Mouse (Mus musculus) liver, embryonic 15.5 days (tissue): ENCODE results near the gene Gm20388. TPM values are rescaled to one million over a fixed set of nuclear protein-coding genes. Genes with fewer than 3 reads are reported as not detected.
A peak's percentile ranks its signal among the peaks of the same experiment; 100 is the strongest.

ENCODE experiments used
- ATAC-seq: fragments of 200-750 bp; cut with Nextera tagmentation; 2 replicates; pipeline ENCODE4 v1.8.0; 2017; ENCODE audit warnings: moderate number of reproducible peaks, mild to moderate bottlenecking, moderate library complexity; ENCODE audit not compliant: insufficient read depth
- H3K27ac ChIP-seq: fragments of 300-500 bp; sonication (generic); replicated peaks from 2 replicates; pipeline ENCODE4 v1.5.1; 2015; ENCODE audit warnings: mild to moderate bottlenecking, inconsistent platforms
- H3K27me3 ChIP-seq: fragments of 300-500 bp; sonication (generic); 2 replicates; pipeline ENCODE4 v1.6.1; 2015; ENCODE audit warnings: mild to moderate bottlenecking, inconsistent platforms
- H3K36me3 ChIP-seq: fragments of 300-500 bp; sonication (generic); replicated peaks from 2 replicates; pipeline ENCODE4 v1.6.1; 2015; ENCODE audit warnings: moderate library complexity, mild to moderate bottlenecking, inconsistent platforms
- H3K4me1 ChIP-seq: fragments of 300-500 bp; sonication (generic); replicated peaks from 2 replicates; pipeline ENCODE4 v1.6.1; 2015; ENCODE audit warnings: inconsistent platforms
- H3K4me2 ChIP-seq: fragments of 300-500 bp; sonication (generic); 2 replicates; pipeline ENCODE4 v1.6.1; 2015; ENCODE audit warnings: moderate library complexity, mild to moderate bottlenecking, inconsistent platforms
- H3K4me3 ChIP-seq: fragments of 300-500 bp; sonication (generic); replicated peaks from 2 replicates; pipeline ENCODE4 v1.5.1; 2015; ENCODE audit warnings: mild to moderate bottlenecking, inconsistent platforms
- H3K9ac ChIP-seq: fragments of 300-500 bp; sonication (generic); 2 replicates; pipeline ENCODE4 v1.6.1; 2015; ENCODE audit warnings: moderate library complexity, mild to moderate bottlenecking, inconsistent platforms
- H3K9me3 ChIP-seq: fragments of 300-500 bp; sonication (generic); replicated peaks from 2 replicates; pipeline ENCODE4 v1.6.1; 2016; ENCODE audit warnings: inconsistent platforms
- WGBS: fragments of 180-500 bp; shearing (Covaris S2); methylation state at CpG from one replicate; pipeline ENCODE4 v1.1.7; 2015; ENCODE audit warnings: mixed read lengths; ENCODE audit not compliant: insufficient replicate concordance; 5-methylcytosine and 5-hydroxymethylcytosine counted together
- polyA plus RNA-seq: library from polyadenylated mRNA; unstranded; fragments of >200 nt; fragmentation: Nextera tagmentation; extraction: Ambion mirVana; gene quantifications from 2 replicates; pipeline ENCODE4 v1.2.1, GENCODE M21; 2015

Gene Gm20388
- polyA plus RNA-seq, 1 experiment from 2014 or later = not detected

DNA sequence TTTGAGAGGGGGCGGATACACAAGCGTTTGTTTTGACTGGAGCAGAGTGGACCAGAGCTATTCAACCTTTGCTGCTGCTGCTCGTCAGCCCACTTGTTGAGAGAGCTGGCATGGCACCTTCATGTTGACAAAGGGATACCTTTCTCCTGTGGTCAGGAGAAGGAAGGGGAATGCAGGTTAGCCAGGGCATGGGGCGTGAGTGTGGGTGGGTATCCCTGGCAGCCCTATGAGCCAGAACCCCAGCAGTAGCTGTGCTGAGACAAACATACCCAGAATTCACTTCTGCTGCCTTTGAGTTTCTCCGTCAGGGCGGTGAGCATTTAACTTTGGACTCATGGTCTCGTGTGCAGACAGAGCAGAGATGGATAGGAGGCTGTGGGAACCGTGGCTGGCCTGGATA, 3747.2 kb downstream of the Gm20388 start:
- H3K36me3 ChIP-seq = no peaks in the 10 kb centered on the region

DNA sequence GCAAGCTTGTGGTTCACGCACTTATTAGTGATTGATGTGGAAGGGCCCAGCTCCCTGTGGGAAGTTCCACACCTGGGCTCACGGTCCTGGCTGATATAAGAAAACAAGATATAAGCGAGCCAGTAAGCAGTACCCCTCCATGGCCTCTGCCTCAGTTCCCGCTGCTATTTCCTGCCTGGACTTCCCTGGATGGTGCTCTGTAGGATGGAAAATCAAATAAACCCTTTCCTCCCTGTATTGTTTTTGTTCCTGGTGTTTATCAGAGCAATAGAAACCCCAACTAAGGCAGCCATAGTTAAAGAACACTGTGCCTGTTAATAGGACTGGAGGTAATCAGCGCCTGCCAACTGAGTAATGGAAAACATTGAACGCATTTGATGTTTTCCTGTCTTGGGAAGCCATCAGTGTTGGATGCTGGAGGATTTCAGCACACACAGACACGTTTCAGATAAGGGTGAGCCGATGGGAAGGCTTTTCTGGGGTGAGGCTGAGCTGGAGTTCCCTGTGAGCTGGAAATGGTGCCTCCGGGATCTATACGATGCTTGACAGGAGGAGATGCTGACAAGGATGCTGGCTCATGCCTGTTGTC, 3748.9 kb downstream of the Gm20388 start:
- no peak for ATAC-seq
- Histone ChIP-seq H3K36me3 (no peaks in the 10 kb centered on the region), H3K4me1 (peaks cover 17% of the 10 kb centered on the region), H3K4me3 (no peak overlapping the region), H3K4me2 (no peak overlapping the region), H3K27ac (no peak overlapping the region), H3K9me3 (no peaks in the 10 kb centered on the region), H3K27me3 (peaks cover 25% of the 10 kb centered on the region), H3K9ac (no peak overlapping the region)
- 58% methylated on average over 10 of the region's 10 CpGs for WGBS

More for the DNA sequence above, 3747.2 kb downstream of the Gm20388 start:
- Histone ChIP-seq H3K4me1 (peaks cover 21% of the 10 kb centered on the region), H3K9ac (no peak overlapping the region), H3K4me3 (no peak overlapping the region), H3K9me3 (no peaks in the 10 kb centered on the region), H3K4me2 (no peak overlapping the region), H3K27ac (no peak overlapping the region), H3K27me3 (peaks cover 42% of the 10 kb centered on the region)
- 61% methylated on average over 8 of the region's 8 CpGs for whole genome bisulfite sequencing
- ATAC-seq = no peak

DNA sequence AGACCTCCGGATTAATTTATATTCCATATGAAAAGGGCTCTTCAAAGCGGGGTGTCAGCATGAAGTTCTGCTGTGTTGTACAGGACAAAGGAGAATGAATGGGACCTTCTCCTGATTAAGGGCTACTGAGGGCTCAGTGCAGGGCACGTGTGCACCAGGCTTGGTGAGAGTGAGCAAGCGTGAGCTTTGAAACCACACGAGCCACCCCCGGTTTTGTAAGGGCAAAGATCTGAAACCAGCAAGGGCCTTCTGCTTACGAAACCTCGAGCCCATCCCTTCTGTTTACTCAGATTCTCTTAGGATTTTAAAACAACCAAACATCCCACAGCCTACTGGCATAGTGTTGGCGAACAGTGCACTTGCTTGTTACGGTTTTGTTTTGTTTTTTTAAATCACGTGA, 3750.9 kb downstream of the Gm20388 start:
- H3K27ac ChIP-seq = no peak overlapping the region
- H3K27me3 ChIP-seq = 0 out of 2 replicates have a peak, but pooled peaks cover 6% of the 10 kb centered on the region
- no peak overlapping the region for H3K4me3 ChIP-seq
- no peaks in the 10 kb centered on the region for H3K9me3 ChIP-seq
- ATAC-seq = peak; percentile 60
- H3K9ac ChIP-seq = no peak overlapping the region
- 57% methylated on average over 11 of the region's 11 CpGs for WGBS
- H3K4me2 ChIP-seq = no peak overlapping the region
- peaks cover 9% of the 10 kb centered on the region for H3K4me1 ChIP-seq
- H3K36me3 ChIP-seq = no peaks in the 10 kb centered on the region

DNA sequence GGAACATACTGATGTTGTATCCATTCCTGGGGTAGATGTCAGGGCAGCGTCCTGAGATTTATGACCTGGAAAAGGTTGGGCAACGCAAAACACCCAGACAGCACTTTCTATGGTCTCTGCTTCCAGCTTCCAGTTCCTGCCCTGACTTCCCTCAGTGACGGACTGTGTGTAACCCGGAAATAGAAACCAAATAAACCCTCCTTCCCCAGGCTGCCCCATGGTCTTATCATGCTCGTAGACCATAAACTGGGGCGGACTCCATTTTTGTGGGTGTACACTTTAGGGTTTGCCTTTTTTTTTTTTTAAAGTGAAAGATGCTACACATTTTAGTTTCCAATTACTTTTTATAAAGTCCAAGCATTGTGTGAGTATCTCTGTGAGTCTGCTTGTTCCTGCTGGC, 3754.9 kb downstream of the Gm20388 start:
- H3K27ac ChIP-seq = no peak overlapping the region

DNA sequence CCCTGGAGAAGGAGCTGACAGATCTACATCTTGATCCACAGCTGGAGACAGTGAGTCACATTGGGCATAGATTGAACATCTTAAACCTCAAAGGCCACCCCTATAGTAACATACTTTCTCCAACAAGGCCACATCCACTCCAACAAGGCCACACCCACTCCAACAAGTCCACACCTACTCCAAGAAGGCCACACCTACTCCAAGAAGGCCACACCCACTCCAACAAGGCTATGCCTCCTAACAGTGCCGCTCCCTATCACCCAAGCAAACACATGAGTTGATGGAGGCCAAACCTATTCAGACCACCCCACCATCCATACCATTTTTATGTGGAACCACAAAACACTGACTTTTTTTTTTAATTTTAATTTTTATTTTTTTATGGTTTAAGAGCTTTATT, 3756.2 kb downstream of the Gm20388 start:
- Histone ChIP-seq H3K36me3 (no peaks in the 10 kb centered on the region), H3K9me3 (no peaks in the 10 kb centered on the region), H3K4me3 (no peak overlapping the region), H3K9ac (no peak overlapping the region), H3K4me2 (no peak overlapping the region), H3K27ac (no peak overlapping the region), H3K27me3 (no peaks in the 10 kb centered on the region), H3K4me1 (peaks cover 18% of the 10 kb centered on the region)
- 51% methylated on average over 1 of the region's 1 CpGs for WGBS
- ATAC-seq = no peak

More for the DNA sequence above, 3754.9 kb downstream of the Gm20388 start:
- H3K36me3 ChIP-seq = no peaks in the 10 kb centered on the region
- H3K4me3 ChIP-seq = no peak overlapping the region
- no peaks in the 10 kb centered on the region for H3K27me3 ChIP-seq
- ATAC-seq = no peak
- peaks cover 20% of the 10 kb centered on the region for H3K4me1 ChIP-seq
- WGBS = 41% methylated on average over 6 of the region's 6 CpGs
- no peak overlapping the region for H3K9ac ChIP-seq
- no peak overlapping the region for H3K4me2 ChIP-seq
- no peaks in the 10 kb centered on the region for H3K9me3 ChIP-seq

DNA sequence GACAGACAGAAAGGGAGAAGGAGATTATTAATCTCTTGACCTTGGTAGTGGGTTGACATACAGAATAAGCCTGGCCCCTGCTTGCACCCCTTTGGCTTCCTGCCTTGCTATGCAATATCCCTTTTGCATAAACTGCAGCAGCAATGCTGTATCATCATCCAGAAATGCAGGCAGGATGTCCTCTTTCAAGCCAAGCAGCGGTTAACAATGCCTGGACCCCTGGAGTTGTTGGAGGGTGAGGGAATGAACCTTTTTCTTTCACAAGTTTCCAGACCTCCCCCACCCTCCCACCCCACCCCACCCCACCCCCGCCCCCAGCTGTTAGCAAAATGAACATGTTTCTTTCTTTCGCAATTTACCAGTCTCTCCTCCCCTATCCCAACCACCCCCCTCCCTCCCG, 3758.0 kb downstream of the Gm20388 start:
- Histone ChIP-seq H3K4me2 (0 out of 2 replicates have a peak overlapping the region, but pooled peaks have one; percentile 5), H3K4me3 (no peak overlapping the region), H3K9me3 (no peaks in the 10 kb centered on the region), H3K27ac (peak overlapping the region; percentile 66), H3K27me3 (no peaks in the 10 kb centered on the region), H3K9ac (no peak overlapping the region), H3K4me1 (peaks cover 17% of the 10 kb centered on the region), H3K36me3 (no peaks in the 10 kb centered on the region)
- ATAC-seq = no peak
- WGBS = 17% methylated on average over 4 of the region's 4 CpGs

DNA sequence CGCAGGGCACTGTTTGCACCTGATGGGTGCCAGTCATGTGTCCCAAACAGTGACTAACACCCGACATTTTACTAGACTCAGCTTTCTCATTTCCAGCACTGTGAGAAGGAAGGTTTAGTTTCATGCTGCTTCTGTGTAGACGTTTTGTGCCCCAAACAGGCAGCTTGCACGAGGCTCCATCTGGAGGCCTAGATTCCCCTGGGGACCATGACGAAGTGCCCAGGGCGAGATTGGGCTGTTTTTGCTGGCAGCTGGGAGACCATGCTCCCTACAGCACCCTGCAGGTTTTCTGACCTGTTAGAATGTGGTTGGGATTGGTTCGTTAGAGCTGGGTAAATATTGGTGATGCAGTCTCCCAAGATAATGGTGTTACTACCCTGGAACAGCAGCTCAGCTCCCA, 3760.1 kb downstream of the Gm20388 start:
- no peak overlapping the region for H3K4me2 ChIP-seq
- no peak overlapping the region for H3K27ac ChIP-seq
- ATAC-seq = no peak
- no peaks in the 10 kb centered on the region for H3K36me3 ChIP-seq
- peaks cover 21% of the 10 kb centered on the region for H3K4me1 ChIP-seq
- H3K9ac ChIP-seq = no peak overlapping the region
- H3K4me3 ChIP-seq = no peak overlapping the region
- H3K9me3 ChIP-seq = no peaks in the 10 kb centered on the region
- H3K27me3 ChIP-seq = no peaks in the 10 kb centered on the region
- 56% methylated on average over 7 of the region's 7 CpGs for WGBS

DNA sequence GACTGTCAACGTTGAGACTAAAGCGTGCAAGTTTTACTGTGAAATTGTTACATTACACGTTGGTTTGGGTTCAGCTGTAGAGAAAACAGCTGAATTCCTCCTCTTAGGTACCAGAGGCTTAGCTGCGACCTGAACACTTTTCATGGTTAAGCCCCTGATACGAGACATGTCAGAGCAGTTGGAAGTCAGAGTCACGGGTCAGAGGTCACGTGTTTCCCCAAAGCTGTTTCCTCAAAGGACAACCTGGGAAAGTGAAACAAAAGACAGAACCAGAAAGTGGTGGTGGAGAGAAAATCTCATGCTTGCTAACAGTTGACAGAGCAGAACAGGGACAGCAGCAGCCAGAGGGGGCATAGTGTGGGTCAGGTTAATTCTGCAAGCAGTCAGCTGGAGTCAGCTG, 3760.8 kb downstream of the Gm20388 start:
- 53% methylated on average over 7 of the region's 7 CpGs for WGBS

DNA sequence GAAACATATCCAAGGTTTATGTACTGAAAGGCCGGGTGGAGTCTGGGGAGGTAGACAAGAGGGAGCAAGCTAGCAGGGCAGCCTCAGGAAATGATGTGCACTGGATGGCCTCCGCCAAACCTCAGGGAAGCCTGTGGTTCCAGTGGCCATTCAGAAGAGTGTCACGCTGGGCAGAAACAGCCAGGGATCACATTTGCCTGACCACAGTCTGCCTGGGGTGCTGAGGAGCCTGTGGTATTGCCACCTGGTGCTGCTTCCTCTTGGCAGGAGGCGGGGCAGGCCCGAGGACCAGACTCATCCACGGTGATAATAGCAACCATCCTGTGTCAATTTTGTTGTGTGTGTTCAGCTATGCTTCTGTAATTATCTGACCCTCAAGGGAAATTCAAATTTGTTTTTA, 3762.0 kb downstream of the Gm20388 start:
- no peaks in the 10 kb centered on the region for H3K36me3 ChIP-seq
- peaks cover 23% of the 10 kb centered on the region for H3K4me1 ChIP-seq
- no peak overlapping the region for H3K9ac ChIP-seq
- no peak for ATAC-seq
- no peaks in the 10 kb centered on the region for H3K27me3 ChIP-seq
- H3K4me2 ChIP-seq = no peak overlapping the region
- WGBS = 29% methylated on average over 6 of the region's 6 CpGs
- no peaks in the 10 kb centered on the region for H3K9me3 ChIP-seq
- H3K27ac ChIP-seq = no peak overlapping the region
- H3K4me3 ChIP-seq = no peak overlapping the region

More for the DNA sequence above, 3760.8 kb downstream of the Gm20388 start:
- H3K4me1 ChIP-seq = peaks cover 23% of the 10 kb centered on the region
- no peaks in the 10 kb centered on the region for H3K27me3 ChIP-seq
- no peak overlapping the region for H3K9ac ChIP-seq
- no peak overlapping the region for H3K27ac ChIP-seq
- no peak overlapping the region for H3K4me2 ChIP-seq
- H3K4me3 ChIP-seq = no peak overlapping the region
- H3K9me3 ChIP-seq = no peaks in the 10 kb centered on the region
- H3K36me3 ChIP-seq = no peaks in the 10 kb centered on the region
- ATAC-seq = no peak

DNA sequence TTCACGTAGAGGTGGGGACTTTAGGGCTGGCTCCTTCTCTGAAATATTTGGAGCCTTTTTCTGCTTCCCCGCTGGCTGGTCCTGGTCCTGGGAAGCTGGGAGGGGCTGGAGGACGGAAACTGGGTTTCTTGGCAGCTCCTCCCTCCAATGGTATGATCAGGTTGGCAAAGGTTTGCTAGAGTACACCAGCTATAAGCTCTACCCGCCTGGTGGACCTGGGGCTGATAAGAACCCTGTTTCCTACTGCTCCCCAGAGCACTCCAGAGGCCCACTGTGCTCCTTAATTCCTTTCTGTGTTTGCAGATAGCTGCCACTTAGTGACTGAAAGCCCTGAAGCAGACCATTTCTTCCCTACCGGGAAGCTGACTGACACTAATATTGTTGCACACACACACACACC, 3765.0 kb downstream of the Gm20388 start:
- H3K27ac ChIP-seq = no peak overlapping the region
- H3K4me3 ChIP-seq = no peak overlapping the region
- H3K9me3 ChIP-seq = no peaks in the 10 kb centered on the region
- H3K27me3 ChIP-seq = no peaks in the 10 kb centered on the region
- no peak overlapping the region for H3K9ac ChIP-seq
- H3K36me3 ChIP-seq = no peaks in the 10 kb centered on the region
- peaks cover 12% of the 10 kb centered on the region; the same call in 1 of the 2 replicates for H3K4me1 ChIP-seq
- ATAC-seq = no peak
- no peak overlapping the region for H3K4me2 ChIP-seq
- WGBS = 35% methylated on average over 5 of the region's 5 CpGs

DNA sequence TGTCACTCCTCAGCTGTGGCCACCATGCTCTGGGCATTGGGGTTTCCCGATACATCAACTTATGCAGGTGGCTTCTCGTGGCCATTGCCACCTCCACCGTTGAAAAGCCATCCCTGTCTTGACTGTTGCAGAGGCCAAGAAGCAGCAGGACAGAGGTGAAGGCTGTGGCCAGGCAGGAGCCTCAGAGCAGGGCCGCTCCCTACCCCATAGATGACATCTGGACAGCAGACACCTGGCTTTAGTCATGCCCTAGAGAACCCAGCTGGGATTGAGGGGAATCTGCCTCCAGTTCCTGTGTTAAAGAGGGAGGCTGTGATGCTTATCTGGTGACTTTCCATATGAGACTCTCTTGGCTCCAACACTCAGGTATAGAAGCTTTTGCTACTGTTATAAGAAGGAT, 3767.7 kb downstream of the Gm20388 start:
- Histone ChIP-seq H3K27ac (no peak overlapping the region), H3K4me3 (no peak overlapping the region), H3K27me3 (no peaks in the 10 kb centered on the region), H3K9me3 (no peaks in the 10 kb centered on the region), H3K4me1 (peaks cover 12% of the 10 kb centered on the region; the same call in 1 of the 2 replicates), H3K36me3 (no peaks in the 10 kb centered on the region), H3K4me2 (no peak overlapping the region), H3K9ac (no peak overlapping the region)
- WGBS = 65% methylated on average over 4 of the region's 4 CpGs
- no peak for ATAC-seq
